Mouse (Mus musculus): ENCODE data around the gene Ifnl3. TPM values are rescaled to one million over a fixed set of nuclear protein-coding genes. Genes with fewer than 3 reads are reported as not detected.

The Ifnl3 gene
- polyA plus RNA-seq, 1 experiment from 2014 or later = not detected

GRCm38 (mm10) chr7:28570982-28571682, 48.5 kb downstream of the Ifnl3 start:
- Histone ChIP-seq H3K36me3 (replicated peaks) (peaks cover 11% of the 10 kb centered on the region; the same call in 1 of the 2 replicates), H3K4me1 (no peaks in the 10 kb centered on the region), H3K4me2 (no peak overlapping the region), H3K4me3 (no peak overlapping the region), H3K27ac (no peak overlapping the region), H3K27me3 (replicated peaks) (no peaks in the 10 kb centered on the region), H3K9ac (no peak overlapping the region), H3K9me3 (no peaks in the 10 kb centered on the region)
- no peak for ATAC-seq (replicated peaks)
- 55% methylated on average over 5 of the region's 5 CpGs for WGBS

GRCm38 (mm10) chr7:28572689-28573088, 50.1 kb downstream of the Ifnl3 start:
- Histone ChIP-seq H3K4me1 (peaks cover 7% of the 10 kb centered on the region; the same call in 1 of the 2 replicates), H3K36me3 (replicated peaks) (peaks cover 3% of the 10 kb centered on the region; the same call in 1 of the 2 replicates), H3K27ac (no peak overlapping the region), H3K9ac (no peak overlapping the region), H3K4me3 (no peak overlapping the region), H3K4me2 (no peak overlapping the region), H3K9me3 (no peaks in the 10 kb centered on the region), H3K27me3 (replicated peaks) (no peaks in the 10 kb centered on the region)
- 94% methylated on average over 5 of the region's 5 CpGs for WGBS
- ATAC-seq (replicated peaks) = no peak

- H3K36me3 ChIP-seq (replicated peaks) = no peaks in the 10 kb centered on the region
- no peak for ATAC-seq (replicated peaks)
- no peak overlapping the region for H3K27ac ChIP-seq
- H3K9me3 ChIP-seq = no peaks in the 10 kb centered on the region
- no peak overlapping the region for H3K4me2 ChIP-seq
- WGBS = 98% methylated on average over 3 of the region's 3 CpGs
- H3K4me1 ChIP-seq = peaks cover 7% of the 10 kb centered on the region; the same call in 1 of the 2 replicates
- H3K9ac ChIP-seq = no peak overlapping the region
- no peak overlapping the region for H3K4me3 ChIP-seq
- no peaks in the 10 kb centered on the region for H3K27me3 ChIP-seq (replicated peaks)
Measured at GRCm38 (mm10) chr7:28573236-28573635, 50.6 kb downstream of the Ifnl3 start.

Small RNA genes within 50 kb of the gene (microRNA-seq; reads per million reads assigned to microRNA genes)
- gene Mir7049 = not detected

Other genes starting within 250 kb of the Ifnl3 start
- 44.1 and 45.1 TPM in 2 replicates for gene Eid2b, start 245.1 kb upstream of the Ifnl3 start, polyA plus RNA-seq (2015; fragmentation: Nextera tagmentation; extraction: Ambion mirVana)
- 0.92 and 1.3 TPM in 2 replicates for gene Selenov, start 231.7 kb upstream of the Ifnl3 start, polyA plus RNA-seq (2015; fragmentation: Nextera tagmentation; extraction: Ambion mirVana)
- 22.6 and 23.1 TPM in 2 replicates for gene Dll3, start 220.6 kb upstream of the Ifnl3 start, polyA plus RNA-seq (2015; fragmentation: Nextera tagmentation; extraction: Ambion mirVana)
- gene Timm50, start 210.8 kb upstream of the Ifnl3 start, polyA plus RNA-seq (2015; fragmentation: Nextera tagmentation; extraction: Ambion mirVana) = 129 and 136 TPM in 2 replicates
- 111 and 112 TPM in 2 replicates for gene Supt5, start 184.1 kb upstream of the Ifnl3 start, polyA plus RNA-seq (2015; fragmentation: Nextera tagmentation; extraction: Ambion mirVana)
- 430 and 438 TPM in 2 replicates for gene Rps16, start 172.2 kb upstream of the Ifnl3 start, polyA plus RNA-seq (2015; fragmentation: Nextera tagmentation; extraction: Ambion mirVana)
- 28.8 and 32.5 TPM in 2 replicates for gene Plekhg2, start 150.2 kb upstream of the Ifnl3 start, polyA plus RNA-seq (2015; fragmentation: Nextera tagmentation; extraction: Ambion mirVana)
- gene Zfp36, start 142.6 kb upstream of the Ifnl3 start, polyA plus RNA-seq (2015; fragmentation: Nextera tagmentation; extraction: Ambion mirVana) = 3.2 and 3.3 TPM in 2 replicates
- 46.6 and 47.0 TPM in 2 replicates for gene Med29, start 130.1 kb upstream of the Ifnl3 start, polyA plus RNA-seq (2015; fragmentation: Nextera tagmentation; extraction: Ambion mirVana)
- 92.5 and 110 TPM in 2 replicates for gene Paf1, start 129.9 kb upstream of the Ifnl3 start, polyA plus RNA-seq (2015; fragmentation: Nextera tagmentation; extraction: Ambion mirVana)
- 3.2 and 3.4 TPM in 2 replicates for gene Gmfg, start 85.4 kb upstream of the Ifnl3 start, polyA plus RNA-seq (2015; fragmentation: Nextera tagmentation; extraction: Ambion mirVana)
- gene Lrfn1, start 70.9 kb upstream of the Ifnl3 start, polyA plus RNA-seq (2015; fragmentation: Nextera tagmentation; extraction: Ambion mirVana) = 20.9 and 23.0 TPM in 2 replicates
- gene Ifnl2, start 12.4 kb upstream of the Ifnl3 start, polyA plus RNA-seq (2015; fragmentation: Nextera tagmentation; extraction: Ambion mirVana) = not detected in 2 replicates
- gene Sycn, start 18.0 kb downstream of the Ifnl3 start, polyA plus RNA-seq (2015; fragmentation: Nextera tagmentation; extraction: Ambion mirVana) = not detected in 2 replicates
- 0.14 and 0.18 TPM in 2 replicates for gene Nccrp1, start 24.4 kb downstream of the Ifnl3 start, polyA plus RNA-seq (2015; fragmentation: Nextera tagmentation; extraction: Ambion mirVana)
- 22.8 and 24.8 TPM in 2 replicates for gene Samd4b, start 75.3 kb downstream of the Ifnl3 start, polyA plus RNA-seq (2015; fragmentation: Nextera tagmentation; extraction: Ambion mirVana)
- gene Pak4, start 75.3 kb downstream of the Ifnl3 start, polyA plus RNA-seq (2015; fragmentation: Nextera tagmentation; extraction: Ambion mirVana) = 20.9 and 21.6 TPM in 2 replicates
- gene Acp7, start 108.5 kb downstream of the Ifnl3 start, polyA plus RNA-seq (2015; fragmentation: Nextera tagmentation; extraction: Ambion mirVana) = 0.40 TPM in 1 of 2 replicates, not detected in the other
- 10.2 and 12.1 TPM in 2 replicates for gene Fbxo27, start 170.0 kb downstream of the Ifnl3 start, polyA plus RNA-seq (2015; fragmentation: Nextera tagmentation; extraction: Ambion mirVana)
- gene Fbxo17, start 194.0 kb downstream of the Ifnl3 start, polyA plus RNA-seq (2015; fragmentation: Nextera tagmentation; extraction: Ambion mirVana) = 3.7 and 4.0 TPM in 2 replicates
- gene Mrps12, start 219.0 kb downstream of the Ifnl3 start, polyA plus RNA-seq (2015; fragmentation: Nextera tagmentation; extraction: Ambion mirVana) = 96.7 and 106 TPM in 2 replicates
- 18.3 and 18.7 TPM in 2 replicates for gene Sars2, start 219.2 kb downstream of the Ifnl3 start, polyA plus RNA-seq (2015; fragmentation: Nextera tagmentation; extraction: Ambion mirVana)
- 0.36 and 0.50 TPM in 2 replicates for gene Ccer2, start 233.3 kb downstream of the Ifnl3 start, polyA plus RNA-seq (2015; fragmentation: Nextera tagmentation; extraction: Ambion mirVana)
- 125 and 129 TPM in 2 replicates for gene Sirt2, start 243.9 kb downstream of the Ifnl3 start, polyA plus RNA-seq (2015; fragmentation: Nextera tagmentation; extraction: Ambion mirVana)
- 65.8 and 66.5 TPM in 2 replicates for gene Nfkbib, start 244.7 kb downstream of the Ifnl3 start, polyA plus RNA-seq (2015; fragmentation: Nextera tagmentation; extraction: Ambion mirVana)

Measured in midbrain, embryonic 15.5 days (tissue).